Mouse (Mus musculus): ENCODE results near the gene Tnip1. TPM values are rescaled to one million over a fixed set of nuclear protein-coding genes. Genes with fewer than 3 reads are reported as not detected.

Gene Tnip1
- polyA plus RNA-seq, 1 experiment from 2014 or later, result 13.2 TPM

- Histone ChIP-seq H3K4me3 (ENCODE audit: low read depth, low read length) (no peak overlapping the region), H3K9ac (ENCODE audit: low read length) (no peak overlapping the region), H3K27me3 (ENCODE audit: control insufficient read depth, insufficient read depth, low read length) (no peaks in the 10 kb centered on the region), H3K4me2 (ENCODE audit: low read depth) (no peak overlapping the region), H3K9me3 (ENCODE audit: control insufficient read depth, low read length) (no peaks in the 10 kb centered on the region), H3K27ac (ENCODE audit: low read depth, low read length) (no peak overlapping the region), H3K36me3 (ENCODE audit: control insufficient read depth, insufficient read depth, low read length) (0 out of 2 replicates have a peak, but pooled peaks cover 2% of the 10 kb centered on the region), H3K4me1 (ENCODE audit: control insufficient read depth, insufficient read depth, low read length) (no peaks in the 10 kb centered on the region)
- DNase-seq (ENCODE audit: low spot score), result no peak
- ATAC-seq (ENCODE audit: insufficient read depth, low FRiP score, low TSS enrichment), result no peak
- 92% methylated on average over 3 of the region's 3 CpGs for WGBS
These were observed 34.5 kb downstream of the Tnip1 start for GRCm38 (mm10) chr11:54928219-54928618.

- Histone ChIP-seq H3K27me3 (ENCODE audit: control insufficient read depth, insufficient read depth, low read length) (no peaks in the 10 kb centered on the region), H3K9ac (ENCODE audit: low read length) (no peak overlapping the region), H3K36me3 (ENCODE audit: control insufficient read depth, insufficient read depth, low read length) (0 out of 2 replicates have a peak, but pooled peaks cover 2% of the 10 kb centered on the region), H3K9me3 (ENCODE audit: control insufficient read depth, low read length) (no peaks in the 10 kb centered on the region), H3K4me2 (ENCODE audit: low read depth) (no peak overlapping the region), H3K27ac (ENCODE audit: low read depth, low read length) (no peak overlapping the region), H3K4me3 (ENCODE audit: low read depth, low read length) (no peak overlapping the region), H3K4me1 (ENCODE audit: control insufficient read depth, insufficient read depth, low read length) (no peaks in the 10 kb centered on the region)
- WGBS, result 80% methylated on average over 14 of the region's 14 CpGs
- DNase-seq (ENCODE audit: low spot score), result peak; percentile 70
- no peak for ATAC-seq (ENCODE audit: insufficient read depth, low FRiP score, low TSS enrichment)
These were observed 35.2 kb downstream of the Tnip1 start for GRCm38 (mm10) chr11:54927346-54928140.

- DNase-seq (ENCODE audit: low spot score) (no peak), ATAC-seq (ENCODE audit: insufficient read depth, low FRiP score, low TSS enrichment) (no peak)
- no peak overlapping the region for H3K4me3 ChIP-seq (ENCODE audit: low read depth, low read length)
- H3K4me1 ChIP-seq (ENCODE audit: control insufficient read depth, insufficient read depth, low read length), result no peaks in the 10 kb centered on the region
- no peak overlapping the region for H3K27ac ChIP-seq (ENCODE audit: low read depth, low read length)
- no peaks in the 10 kb centered on the region for H3K9me3 ChIP-seq (ENCODE audit: control insufficient read depth, low read length)
- no peaks in the 10 kb centered on the region for H3K27me3 ChIP-seq (ENCODE audit: control insufficient read depth, insufficient read depth, low read length)
- H3K36me3 ChIP-seq (ENCODE audit: control insufficient read depth, insufficient read depth, low read length), result 0 out of 2 replicates have a peak, but pooled peaks cover 2% of the 10 kb centered on the region
- 93% methylated on average over 14 of the region's 14 CpGs for WGBS
- no peak overlapping the region; the same call in 1 of the 2 replicates for H3K9ac ChIP-seq (ENCODE audit: low read length)
- no peak overlapping the region for H3K4me2 ChIP-seq (ENCODE audit: low read depth)
These were observed 38.6 kb downstream of the Tnip1 start for GRCm38 (mm10) chr11:54924145-54924544.

GRCm38 (mm10) chr11:54922488-54922887 is 40.2 kb downstream of the Tnip1 start:
- 0 out of 2 replicates have a peak, but pooled peaks cover 3% of the 10 kb centered on the region for H3K36me3 ChIP-seq (ENCODE audit: control insufficient read depth, insufficient read depth, low read length)
- H3K27ac ChIP-seq (ENCODE audit: low read depth, low read length), result no peak overlapping the region
- no peak for ATAC-seq (ENCODE audit: insufficient read depth, low FRiP score, low TSS enrichment)
- DNase-seq (ENCODE audit: low spot score), result no peak
- H3K27me3 ChIP-seq (ENCODE audit: control insufficient read depth, insufficient read depth, low read length), result no peaks in the 10 kb centered on the region
- no peaks in the 10 kb centered on the region for H3K4me1 ChIP-seq (ENCODE audit: control insufficient read depth, insufficient read depth, low read length)
- no peak overlapping the region for H3K9ac ChIP-seq (ENCODE audit: low read length)
- H3K4me3 ChIP-seq (ENCODE audit: low read depth, low read length), result no peak overlapping the region
- no peaks in the 10 kb centered on the region for H3K9me3 ChIP-seq (ENCODE audit: control insufficient read depth, low read length)
- 90% methylated on average over 3 of the region's 3 CpGs for WGBS
- no peak overlapping the region for H3K4me2 ChIP-seq (ENCODE audit: low read depth)

GRCm38 (mm10) chr11:54921798-54922197 is 40.9 kb downstream of the Tnip1 start:
- no peaks in the 10 kb centered on the region for H3K4me1 ChIP-seq (ENCODE audit: control insufficient read depth, insufficient read depth, low read length)
- 35% methylated on average over 7 of the region's 7 CpGs for WGBS
- H3K27ac ChIP-seq (ENCODE audit: low read depth, low read length), result no peak overlapping the region
- H3K27me3 ChIP-seq (ENCODE audit: control insufficient read depth, insufficient read depth, low read length), result no peaks in the 10 kb centered on the region
- no peaks in the 10 kb centered on the region for H3K9me3 ChIP-seq (ENCODE audit: control insufficient read depth, low read length)
- no peak overlapping the region for H3K4me3 ChIP-seq (ENCODE audit: low read depth, low read length)
- H3K9ac ChIP-seq (ENCODE audit: low read length), result no peak overlapping the region
- peaks cover 3% of the 10 kb centered on the region; the same call in 1 of the 2 replicates for H3K36me3 ChIP-seq (ENCODE audit: control insufficient read depth, insufficient read depth, low read length)
- ATAC-seq (ENCODE audit: insufficient read depth, low FRiP score, low TSS enrichment) (no peak), DNase-seq (ENCODE audit: low spot score) (peak; percentile 30)
- no peak overlapping the region for H3K4me2 ChIP-seq (ENCODE audit: low read depth)

GRCm38 (mm10) chr11:54920973-54921580 is 41.6 kb downstream of the Tnip1 start:
- no peak for ATAC-seq (ENCODE audit: insufficient read depth, low FRiP score, low TSS enrichment)
- Histone ChIP-seq H3K27ac (ENCODE audit: low read depth, low read length) (no peak overlapping the region), H3K4me3 (ENCODE audit: low read depth, low read length) (no peak overlapping the region), H3K36me3 (ENCODE audit: control insufficient read depth, insufficient read depth, low read length) (peaks cover 5% of the 10 kb centered on the region; the same call in 1 of the 2 replicates), H3K9me3 (ENCODE audit: control insufficient read depth, low read length) (no peaks in the 10 kb centered on the region), H3K27me3 (ENCODE audit: control insufficient read depth, insufficient read depth, low read length) (no peaks in the 10 kb centered on the region), H3K4me2 (ENCODE audit: low read depth) (no peak overlapping the region), H3K9ac (ENCODE audit: low read length) (no peak overlapping the region), H3K4me1 (ENCODE audit: control insufficient read depth, insufficient read depth, low read length) (no peaks in the 10 kb centered on the region)
- DNase-seq (ENCODE audit: low spot score), result no peak
- WGBS, result 78% methylated on average over 6 of the region's 6 CpGs

- 80% methylated on average over 11 of the region's 11 CpGs for WGBS
- Histone ChIP-seq H3K9me3 (ENCODE audit: control insufficient read depth, low read length) (no peaks in the 10 kb centered on the region), H3K27me3 (ENCODE audit: control insufficient read depth, insufficient read depth, low read length) (no peaks in the 10 kb centered on the region), H3K4me3 (ENCODE audit: low read depth, low read length) (no peak overlapping the region), H3K36me3 (ENCODE audit: control insufficient read depth, insufficient read depth, low read length) (peaks cover 5% of the 10 kb centered on the region; the same call in 1 of the 2 replicates), H3K4me2 (ENCODE audit: low read depth) (no peak overlapping the region), H3K4me1 (ENCODE audit: control insufficient read depth, insufficient read depth, low read length) (no peaks in the 10 kb centered on the region), H3K9ac (ENCODE audit: low read length) (no peak overlapping the region), H3K27ac (ENCODE audit: low read depth, low read length) (no peak overlapping the region)
- ATAC-seq (ENCODE audit: insufficient read depth, low FRiP score, low TSS enrichment), result no peak
- peak; percentile 18 for DNase-seq (ENCODE audit: low spot score)
These were observed 42.4 kb downstream of the Tnip1 start for GRCm38 (mm10) chr11:54920127-54920972.

- 92% methylated on average over 4 of the region's 4 CpGs for WGBS
These were observed 44.4 kb downstream of the Tnip1 start for GRCm38 (mm10) chr11:54918273-54918672.

More at GRCm38 (mm10) chr11:54918273-54918672, 44.4 kb downstream of the Tnip1 start:
- Histone ChIP-seq H3K27ac (ENCODE audit: low read depth, low read length) (no peak overlapping the region), H3K4me2 (ENCODE audit: low read depth) (no peak overlapping the region), H3K27me3 (ENCODE audit: control insufficient read depth, insufficient read depth, low read length) (no peaks in the 10 kb centered on the region), H3K4me3 (ENCODE audit: low read depth, low read length) (no peak overlapping the region), H3K9me3 (ENCODE audit: control insufficient read depth, low read length) (no peaks in the 10 kb centered on the region), H3K4me1 (ENCODE audit: control insufficient read depth, insufficient read depth, low read length) (no peaks in the 10 kb centered on the region), H3K36me3 (ENCODE audit: control insufficient read depth, insufficient read depth, low read length) (peaks cover 4% of the 10 kb centered on the region; the same call in 1 of the 2 replicates), H3K9ac (ENCODE audit: low read length) (no peak overlapping the region)
- no peak for DNase-seq (ENCODE audit: low spot score)
- no peak for ATAC-seq (ENCODE audit: insufficient read depth, low FRiP score, low TSS enrichment)

All from neural tube, embryonic 11.5 days (tissue).